Mouse (Mus musculus) urinary bladder, postnatal 10 days (tissue): ENCODE results near the gene Hist3h2ba.

Experiments used
- DNase-seq: peaks from one replicate; pipeline ENCODE4 v3.0.0; 2022; ENCODE audit warnings: low spot score

Hist3h2ba gene

DNA sequence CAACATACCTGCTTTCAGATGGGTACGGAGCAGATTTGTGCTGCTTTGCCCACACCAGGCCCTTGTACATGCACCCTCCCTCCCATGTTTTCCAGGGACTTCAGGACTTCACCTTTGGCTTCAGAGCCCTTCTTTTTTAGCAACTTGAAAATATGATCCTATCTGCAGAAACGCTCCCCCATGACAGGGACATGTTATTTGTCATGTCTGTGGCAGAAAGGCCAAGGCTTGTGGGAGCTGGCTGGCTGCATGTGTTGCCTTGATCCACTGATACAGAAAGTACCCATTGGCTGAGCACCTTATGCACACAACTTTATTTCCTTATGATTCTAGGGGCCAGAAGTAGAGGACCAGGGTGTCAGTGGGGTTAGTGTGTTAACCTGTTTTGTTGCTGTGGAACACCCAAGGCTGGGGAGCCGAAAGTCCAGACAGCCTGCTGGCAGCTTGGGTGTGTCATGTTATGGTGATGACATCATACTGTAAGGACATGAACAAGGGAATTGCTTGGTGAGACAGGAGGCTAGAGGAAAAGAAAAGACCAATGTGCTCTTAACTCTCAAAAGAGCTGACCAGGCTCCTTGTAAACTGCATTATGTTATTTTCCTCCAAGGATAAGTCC, 36.7 kb downstream of the Hist3h2ba start:
- DNase-seq, result no peak

DNA sequence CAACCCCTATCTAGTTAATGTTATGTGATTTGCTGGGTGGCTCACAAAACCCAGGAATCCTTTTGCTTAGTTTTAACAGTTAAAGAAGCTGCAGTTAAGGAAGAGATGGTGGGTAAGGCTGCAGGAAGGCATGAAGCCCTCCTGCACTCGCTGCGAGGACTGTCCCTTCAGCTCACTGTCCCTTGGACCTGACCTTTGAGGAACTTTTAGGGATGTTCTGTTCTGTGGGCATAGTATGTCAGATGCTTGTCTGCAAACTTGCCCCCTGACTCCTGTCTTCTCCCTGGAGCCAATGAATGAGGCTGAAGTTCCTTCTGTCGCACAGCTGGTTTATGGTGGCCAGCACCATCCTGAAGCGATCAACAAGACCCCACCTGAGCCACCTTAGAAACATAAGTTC, 40.4 kb downstream of the Hist3h2ba start:
- DNase-seq, result no peak

DNA sequence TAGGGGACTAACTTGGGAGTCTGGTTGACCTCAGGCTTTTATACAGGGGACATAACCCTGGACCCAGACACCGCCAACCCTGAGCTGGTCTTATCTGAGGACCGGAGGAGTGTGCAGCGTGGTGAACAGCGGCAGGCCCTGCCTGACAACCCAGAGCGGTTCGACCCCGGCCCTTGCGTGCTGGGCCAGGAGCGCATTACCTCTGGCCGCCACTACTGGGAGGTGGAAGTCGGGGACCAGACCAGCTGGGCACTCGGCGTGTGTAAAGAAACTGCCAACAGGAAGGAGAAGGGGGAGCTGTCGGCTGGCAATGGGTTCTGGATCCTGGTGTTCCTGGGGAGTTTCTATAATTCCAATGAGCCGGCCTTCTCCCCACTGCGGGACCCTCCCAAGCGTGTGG, 41.4 kb downstream of the Hist3h2ba start:
- no peak for DNase-seq

DNA sequence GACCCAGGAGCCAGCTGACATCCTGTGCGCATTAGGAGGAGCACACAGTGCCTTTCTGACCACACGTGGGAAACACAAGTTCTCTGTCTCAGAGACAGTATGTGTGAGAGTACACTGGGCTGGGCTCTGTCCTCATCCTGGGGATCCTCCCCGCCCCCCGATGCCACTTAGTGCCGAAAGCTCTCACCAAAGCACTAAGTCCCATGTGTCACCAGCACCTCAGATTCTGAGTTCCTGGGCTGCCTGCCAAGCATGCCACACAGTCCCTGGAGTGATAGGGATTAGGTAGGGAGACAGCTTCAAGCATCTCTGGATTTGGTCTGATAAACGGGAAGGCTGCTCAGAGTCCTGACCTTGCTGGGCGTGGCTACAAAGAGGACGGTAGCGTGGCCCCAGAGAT, 42.1 kb downstream of the Hist3h2ba start:
- DNase-seq, result no peak

DNA sequence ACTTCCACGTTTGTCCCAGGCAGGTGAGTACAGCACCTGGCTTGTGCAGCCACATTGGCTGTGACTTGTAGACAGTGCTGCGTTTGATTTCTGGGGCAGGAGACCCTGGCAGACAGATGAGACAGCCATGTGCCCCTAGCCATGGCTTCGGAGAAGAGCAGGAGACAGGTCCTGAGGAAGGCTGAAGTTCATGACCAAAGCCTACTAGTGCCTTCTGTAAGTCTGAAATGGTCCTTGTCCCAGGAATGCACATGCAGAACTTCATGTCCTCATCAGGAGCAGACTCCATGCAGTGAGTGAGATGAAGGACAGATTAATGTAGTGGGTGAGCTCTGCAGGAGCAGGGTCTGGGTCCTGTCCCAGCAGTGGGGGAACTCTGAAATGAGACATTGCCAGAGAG, 43.2 kb downstream of the Hist3h2ba start:
- no peak for DNase-seq

DNA sequence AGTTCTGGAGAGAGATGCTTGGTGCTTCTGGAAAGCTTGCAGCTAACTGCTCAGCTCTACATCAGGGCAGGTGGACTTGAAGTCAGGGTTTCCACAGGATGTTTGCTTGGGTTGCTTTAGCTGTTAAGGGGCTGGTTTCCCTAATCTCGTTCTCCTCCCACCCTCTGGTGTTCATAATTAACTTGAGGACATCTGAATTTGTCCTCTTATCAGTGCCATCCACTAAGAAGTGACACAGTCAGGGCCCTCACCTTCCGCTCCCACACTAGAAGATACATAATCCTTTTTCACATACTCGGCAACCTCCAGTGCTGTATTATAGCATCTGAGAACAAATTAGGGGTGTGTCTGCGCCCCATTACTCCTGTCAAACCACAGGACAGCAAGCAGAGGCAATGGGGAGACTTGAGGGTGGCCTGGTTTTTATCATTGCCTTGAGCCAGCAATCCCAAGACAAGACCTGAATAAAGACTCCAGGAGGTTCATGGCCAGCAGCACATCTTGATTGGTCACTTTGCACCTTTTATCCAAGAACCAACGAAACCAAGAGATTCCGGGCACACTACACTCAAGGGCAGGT, 44.5 kb downstream of the Hist3h2ba start:
- DNase-seq, result no peak

GRCm38 (mm10) chr11:58994337-58994826, 45.7 kb downstream of the Hist3h2ba start:
- no peak for DNase-seq

DNA sequence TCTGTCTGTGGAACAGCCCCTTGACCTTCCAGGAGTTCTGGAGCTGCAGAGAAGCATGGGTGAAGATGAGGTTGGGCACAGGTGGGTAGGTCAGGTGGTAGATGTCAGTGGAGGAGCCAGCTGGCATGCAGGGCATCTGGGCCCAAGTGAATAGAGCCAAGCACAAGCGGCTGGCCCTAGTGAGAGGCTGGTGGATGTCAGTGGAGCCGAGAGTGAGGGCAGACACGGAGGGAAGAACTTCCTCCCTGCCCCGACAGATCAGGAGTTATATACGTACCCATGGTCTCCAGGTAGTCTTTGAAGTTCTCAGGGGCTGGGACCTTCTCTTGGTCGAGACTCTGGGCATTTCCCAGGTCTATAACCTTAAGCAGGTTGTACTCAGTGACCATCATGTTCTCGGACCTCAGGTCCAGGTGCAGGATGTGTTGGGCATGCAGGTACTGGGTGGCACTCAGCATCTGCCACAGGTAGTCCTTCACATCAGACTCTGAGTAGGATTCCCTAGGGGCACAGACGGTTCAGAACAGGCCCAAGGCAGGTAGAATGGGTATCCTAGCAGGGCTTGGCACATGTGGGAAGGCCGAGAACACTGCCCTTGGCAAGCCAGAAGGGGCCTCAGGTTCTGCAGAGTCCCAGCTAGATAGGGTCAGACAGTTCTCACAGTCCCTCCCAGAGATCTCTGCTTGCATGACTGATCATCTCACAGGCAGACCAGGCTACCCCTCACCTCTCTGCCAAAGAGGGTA, 46.5 kb downstream of the Hist3h2ba start:
- DNase-seq, result no peak

GRCm38 (mm10) chr11:58995807-58996370, 47.2 kb downstream of the Hist3h2ba start:
- no peak for DNase-seq

GRCm38 (mm10) chr11:58997541-58997940, 48.8 kb downstream of the Hist3h2ba start:
- DNase-seq, result no peak
